Mouse (Mus musculus): ENCODE results near the gene Map3k20.
A peak's percentile ranks its signal among the peaks of the same experiment; 100 is the strongest.

Map3k20 gene

GRCm38 (mm10) chr2:72438941-72439533 lies 153.6 kb downstream of the Map3k20 start:
- no peak for DNase-seq

GRCm38 (mm10) chr2:72441010-72441409 lies 155.6 kb downstream of the Map3k20 start:
- no peak for DNase-seq

GRCm38 (mm10) chr2:72442825-72443224 lies 157.4 kb downstream of the Map3k20 start:
- DNase-seq = no peak

DNA sequence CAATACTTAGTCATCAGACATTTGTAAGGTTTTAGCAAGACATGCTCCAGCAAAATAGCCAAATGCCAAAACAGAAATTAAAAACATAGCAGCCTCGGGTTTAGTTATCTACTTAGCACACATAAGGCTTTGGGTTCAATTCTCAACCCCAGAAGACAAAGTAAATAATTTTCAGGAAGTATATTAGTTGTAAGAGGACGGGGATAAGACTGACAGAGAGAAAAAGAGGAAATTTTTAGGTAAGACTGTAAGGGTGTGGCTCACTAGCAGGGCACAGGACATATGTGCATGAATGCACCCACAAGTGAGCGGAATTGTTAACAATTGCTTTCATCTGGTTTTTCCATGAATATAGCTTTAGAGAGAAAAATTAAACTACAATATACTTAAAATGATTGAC lies 158.5 kb downstream of the Map3k20 start:
- no peak for DNase-seq

GRCm38 (mm10) chr2:72446106-72446505 lies 160.7 kb downstream of the Map3k20 start:
- DNase-seq = no peak

DNA sequence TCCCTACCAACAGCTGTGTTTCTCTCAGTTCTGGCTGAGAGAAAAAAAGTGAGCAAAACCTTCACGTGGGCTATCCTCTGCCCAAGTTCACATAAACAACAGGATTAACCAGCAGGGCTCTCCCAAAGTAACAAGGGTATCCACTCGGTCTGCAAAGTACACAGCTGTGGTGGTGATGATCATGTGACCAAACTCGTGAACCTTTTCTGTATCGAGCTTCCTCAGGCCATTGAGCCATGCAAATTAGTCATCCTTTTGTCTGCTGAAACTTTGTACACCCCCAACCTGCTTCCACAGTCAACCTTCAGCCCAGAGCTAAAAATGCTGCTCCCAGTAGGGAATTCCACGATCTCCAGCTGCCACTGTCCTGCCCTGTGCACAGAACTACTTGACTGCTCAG lies 161.2 kb downstream of the Map3k20 start:
- no peak for DNase-seq

- no peak for DNase-seq
These were observed 168.1 kb downstream of the Map3k20 start for GRCm38 (mm10) chr2:72453563-72453962.

DNA sequence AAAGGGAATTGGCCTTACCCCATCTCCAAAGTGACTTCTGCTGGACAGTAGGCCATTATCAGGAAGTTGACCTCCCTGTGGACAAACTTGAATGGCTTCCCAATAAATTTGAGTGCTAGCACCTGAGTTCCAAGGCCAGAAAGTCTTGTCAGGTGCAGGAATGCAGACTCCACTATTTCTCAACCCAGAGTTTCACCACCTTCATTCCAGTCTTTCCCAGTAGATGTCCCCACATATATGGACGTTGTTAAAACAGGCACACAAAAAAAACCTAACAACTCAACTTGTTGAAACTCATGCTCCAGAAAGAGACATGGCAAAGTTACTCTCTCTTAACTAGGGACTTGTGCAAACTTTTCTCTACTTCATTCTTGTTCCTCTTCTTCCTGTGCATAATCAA lies 170.8 kb downstream of the Map3k20 start:
- DNase-seq = no peak

DNA sequence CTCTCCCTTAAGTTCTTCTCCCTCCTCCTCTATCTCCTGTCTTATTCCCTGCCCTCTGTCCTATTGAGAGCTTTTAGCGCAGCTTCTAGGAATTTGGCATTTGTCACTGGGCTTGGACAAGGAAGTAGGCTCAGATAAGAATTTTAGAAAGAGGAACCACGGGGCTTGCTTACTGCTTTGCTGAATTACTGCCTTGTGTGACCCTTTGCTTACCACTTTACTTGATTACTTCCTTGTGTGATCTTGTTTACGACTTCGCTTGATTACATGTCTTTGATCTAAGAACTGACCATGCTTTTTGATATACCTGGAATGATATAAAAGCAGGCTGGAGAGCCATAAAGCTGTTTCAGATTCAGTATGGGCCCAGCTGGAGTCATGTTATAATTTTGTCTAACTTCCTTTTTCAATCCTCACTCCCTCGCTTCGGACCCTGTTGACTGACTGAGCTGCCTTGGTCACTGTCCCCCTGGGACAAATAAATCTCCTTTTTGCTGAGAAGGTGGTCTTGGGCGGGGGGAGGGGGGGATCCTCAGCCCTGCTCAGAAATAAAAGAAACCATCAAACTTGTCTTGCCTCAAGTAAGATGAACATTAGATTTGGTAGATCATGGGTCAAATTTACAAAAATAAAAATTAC lies 179.1 kb downstream of the Map3k20 start:
- no peak for DNase-seq

DNA sequence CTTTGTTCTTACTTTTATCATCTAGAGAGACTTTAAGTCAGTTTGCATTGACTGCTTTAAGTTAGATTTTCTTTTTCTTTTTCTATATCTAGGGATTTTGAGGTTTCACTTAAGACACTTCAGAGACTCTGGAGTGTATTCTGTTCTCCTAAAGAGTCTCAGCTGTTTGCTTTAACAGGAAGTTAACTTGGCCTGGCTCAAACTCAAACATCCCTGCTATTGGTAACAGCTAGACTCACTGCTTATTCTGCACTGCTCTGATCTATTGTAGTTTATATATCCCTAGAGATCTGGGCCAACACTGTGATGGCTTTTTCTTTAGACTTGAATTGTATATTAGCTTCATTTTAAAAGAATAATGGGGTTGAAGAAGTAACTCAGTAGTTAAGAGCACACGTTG lies 182.2 kb downstream of the Map3k20 start:
- no peak for DNase-seq

DNA sequence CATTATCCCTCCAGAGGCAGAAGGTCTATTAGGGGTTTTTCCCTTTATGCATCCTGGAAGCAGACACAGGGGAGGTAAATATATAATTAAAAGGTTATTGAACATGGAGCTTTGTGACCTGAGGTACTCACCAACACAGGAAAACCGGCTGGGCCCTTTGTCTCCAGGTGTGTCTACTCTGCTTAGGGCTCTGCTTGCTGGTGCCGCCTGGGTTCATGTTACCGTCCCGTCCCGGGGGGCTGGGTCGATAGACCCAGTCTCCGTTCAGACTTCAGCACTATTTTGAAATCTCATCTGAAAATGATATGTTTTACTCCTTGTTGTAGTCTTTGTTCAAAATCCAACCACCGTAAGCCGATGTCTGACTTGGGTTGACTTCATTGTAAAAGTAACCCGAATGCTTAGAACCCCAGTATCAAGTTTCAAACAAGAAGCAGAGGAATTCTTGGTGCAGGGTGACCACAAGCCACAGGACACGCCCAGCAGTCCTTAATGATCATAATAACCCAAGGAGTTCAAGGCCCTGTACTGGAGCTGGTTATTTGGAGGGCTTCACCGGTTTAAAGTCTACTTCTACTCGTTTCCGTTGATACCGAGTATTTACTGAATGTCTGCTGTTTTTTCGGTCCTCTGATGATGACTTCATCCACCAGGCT lies 186.1 kb downstream of the Map3k20 start:
- DNase-seq = no peak

DNA sequence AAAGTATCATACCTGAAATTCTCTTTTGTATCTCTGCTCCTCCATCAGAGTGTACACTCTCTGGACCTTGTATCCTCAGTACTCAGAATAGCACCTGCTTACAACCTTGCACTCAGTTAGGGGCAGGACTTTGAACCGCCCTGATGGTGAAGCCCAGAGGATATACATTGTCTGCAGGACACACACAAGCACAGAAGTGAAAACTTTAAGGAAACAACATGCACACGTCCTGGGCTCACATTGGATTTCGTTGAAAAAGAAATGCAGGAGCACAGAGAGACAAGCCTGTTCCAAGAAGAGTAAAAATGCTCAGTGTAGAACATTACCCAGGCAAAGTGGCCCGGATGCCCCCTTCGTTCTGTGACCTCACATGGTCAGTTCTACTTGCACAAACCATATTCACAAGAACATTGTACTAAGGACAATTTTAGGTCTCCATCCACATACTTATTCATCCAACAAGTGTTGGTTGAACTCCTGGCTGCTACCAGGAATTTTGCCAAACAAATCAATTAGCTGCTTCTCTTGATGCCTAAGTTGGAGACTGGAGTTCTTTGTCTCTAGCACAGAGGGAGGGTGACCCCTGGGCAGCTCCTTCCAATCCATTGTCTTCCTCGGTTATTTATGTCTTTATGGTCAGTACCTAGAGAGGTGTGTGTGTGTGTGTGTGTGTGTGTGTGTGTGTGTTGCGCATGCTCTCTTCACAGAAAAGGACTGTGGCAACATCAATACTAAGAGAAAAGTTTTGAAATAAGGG lies 189.3 kb downstream of the Map3k20 start:
- no peak for DNase-seq

GRCm38 (mm10) chr2:72475423-72475796 lies 190.0 kb downstream of the Map3k20 start:
- DNase-seq = no peak

GRCm38 (mm10) chr2:72475797-72476485 lies 190.5 kb downstream of the Map3k20 start, which contains the start of gene Cdca7:
TSS of gene Cdca7 (plus strand) at chr2:72476159.
- peak; percentile 33 for DNase-seq

- peak; percentile 14 for DNase-seq
These were observed 191.2 kb downstream of the Map3k20 start for GRCm38 (mm10) chr2:72476486-72477211.

- DNase-seq = no peak
These were observed 191.8 kb downstream of the Map3k20 start for GRCm38 (mm10) chr2:72477221-72477620.

DNA sequence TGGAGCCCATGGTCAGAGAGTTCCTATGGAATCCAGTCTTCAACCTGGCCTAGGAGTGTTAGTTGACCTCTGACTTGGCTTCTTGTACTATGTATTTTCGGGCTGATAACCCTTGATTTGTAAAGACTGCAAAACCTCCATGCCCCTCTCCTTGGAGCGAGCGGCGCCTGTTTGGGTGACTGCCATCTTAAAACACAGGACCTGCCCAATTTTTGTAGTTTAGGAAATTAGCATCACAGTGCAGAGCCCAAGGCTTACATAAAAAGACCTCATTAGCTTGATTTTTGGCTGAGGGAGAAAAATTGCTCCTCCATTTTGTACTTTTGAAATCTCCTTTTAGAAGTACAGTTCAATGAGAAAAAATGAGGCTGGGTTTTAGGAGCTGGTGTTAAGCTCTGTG lies 192.7 kb downstream of the Map3k20 start:
- DNase-seq = no peak

GRCm38 (mm10) chr2:72478921-72479320 lies 193.5 kb downstream of the Map3k20 start:
- DNase-seq = no peak

GRCm38 (mm10) chr2:72479818-72480217 lies 194.4 kb downstream of the Map3k20 start:
- no peak for DNase-seq

- DNase-seq = no peak
These were observed 206.2 kb downstream of the Map3k20 start for GRCm38 (mm10) chr2:72491650-72492049.
